Mouse (Mus musculus) stomach, postnatal 0 days (tissue): ENCODE results near the gene Pisd.

ENCODE experiments used
- CTCF ChIP-seq: IDR thresholded peaks from 2 replicates; pipeline ENCODE4 v1.5.1; 2016; ENCODE audit warnings: antibody characterized with exemption, low read depth, mild to moderate bottlenecking, moderate library complexity
- EP300 ChIP-seq: optimal IDR thresholded peaks from 2 replicates; pipeline ENCODE3; 2016; ENCODE audit warnings: antibody characterized with exemption

GRCm38 (mm10) chr5:32706226-32706780 lies 79.1 kb downstream of the Pisd start:
- TF ChIP-seq CTCF (no peak), EP300 (no peak)
